Mouse (Mus musculus) myocyte (in vitro differentiated cells): ENCODE data around the gene Gcn1l1.

Source experiments
- CEBPB ChIP-seq: IDR thresholded peaks from 2 replicates; pipeline ENCODE4 v1.6.1; 2011; ENCODE audit warnings: mild to moderate bottlenecking, moderate library complexity; ENCODE audit not compliant: poor library complexity, insufficient read depth, severe bottlenecking
- POLR2A ChIP-seq: IDR thresholded peaks from one replicate; pipeline ENCODE4 v1.6.1; 2011; ENCODE audit warnings: low read depth, mild to moderate bottlenecking, control low read depth, moderate library complexity; ENCODE audit not compliant: insufficient read length
- TCF12 ChIP-seq: IDR thresholded peaks from one replicate; pipeline ENCODE4 v1.6.1; 2011; ENCODE audit warnings: mild to moderate bottlenecking, control low read depth; ENCODE audit not compliant: poor library complexity, insufficient read depth, severe bottlenecking
- USF1 ChIP-seq: IDR thresholded peaks from one replicate; pipeline ENCODE4 v1.6.1; 2011; ENCODE audit warnings: low read depth, mild to moderate bottlenecking, control low read depth, moderate library complexity

- no peak for TF ChIP-seq POLR2A
- no peak for TF ChIP-seq CEBPB
- no peak for TF ChIP-seq USF1
- TF ChIP-seq TCF12, result no peak
Measured at GRCm38 (mm10) chr5:115545636-115546035, 19.4 kb upstream of the Gcn1l1 start.
